Mouse (Mus musculus): ENCODE data around the gene Tfg. TPM values are rescaled to one million over a fixed set of nuclear protein-coding genes. Genes with fewer than 3 reads are reported as not detected.

Tfg gene
- polyA plus RNA-seq, 1 experiment from 2014 or later = 197 TPM

DNA sequence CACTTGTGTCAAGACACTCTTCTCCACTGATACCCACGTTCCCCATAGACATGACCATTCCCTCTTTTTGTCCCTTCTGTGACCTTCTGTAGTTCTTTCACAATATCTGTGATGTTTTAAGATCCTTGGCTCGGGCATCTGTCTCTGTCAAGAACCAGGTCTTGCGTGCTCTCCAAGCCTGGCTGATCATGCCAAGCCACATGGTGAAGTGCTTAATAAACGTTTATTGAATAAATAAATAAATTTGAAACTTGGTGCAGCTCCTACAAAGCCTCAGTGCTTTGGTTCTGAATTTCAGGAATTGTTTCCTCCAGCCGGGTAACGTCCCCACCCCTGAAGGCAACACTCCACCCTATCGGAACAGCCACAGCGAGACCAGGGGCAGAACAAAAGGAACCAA is 46.3 kb downstream of the Tfg start:
- ATAC-seq (replicated peaks; ENCODE audit: insufficient number of reproducible peaks, low FRiP score, low TSS enrichment, low read depth) = no peak
- no peaks in the 10 kb centered on the region for H3K27me3 ChIP-seq (ENCODE audit: control insufficient read depth, insufficient read depth, low read length)
- H3K4me1 ChIP-seq (ENCODE audit: control insufficient read depth, insufficient read depth, low read length) = no peaks in the 10 kb centered on the region
- no peak overlapping the region for H3K27ac ChIP-seq (replicated peaks; ENCODE audit: low read depth, low read length)
- WGBS = 78% methylated on average over 8 of the region's 8 CpGs
- no peak overlapping the region for H3K4me3 ChIP-seq (ENCODE audit: low read depth, low read length)
- DNase-seq (ENCODE audit: low spot score) = no peak
- H3K9me3 ChIP-seq (replicated peaks; ENCODE audit: control insufficient read depth, low read length) = no peaks in the 10 kb centered on the region
- H3K36me3 ChIP-seq (replicated peaks; ENCODE audit: control insufficient read depth, insufficient read depth, low read depth, low read length) = no peaks in the 10 kb centered on the region
- no peak overlapping the region for H3K4me2 ChIP-seq (ENCODE audit: low read depth, low read length)
- no peak overlapping the region for H3K9ac ChIP-seq (replicated peaks; ENCODE audit: low read length)

DNA sequence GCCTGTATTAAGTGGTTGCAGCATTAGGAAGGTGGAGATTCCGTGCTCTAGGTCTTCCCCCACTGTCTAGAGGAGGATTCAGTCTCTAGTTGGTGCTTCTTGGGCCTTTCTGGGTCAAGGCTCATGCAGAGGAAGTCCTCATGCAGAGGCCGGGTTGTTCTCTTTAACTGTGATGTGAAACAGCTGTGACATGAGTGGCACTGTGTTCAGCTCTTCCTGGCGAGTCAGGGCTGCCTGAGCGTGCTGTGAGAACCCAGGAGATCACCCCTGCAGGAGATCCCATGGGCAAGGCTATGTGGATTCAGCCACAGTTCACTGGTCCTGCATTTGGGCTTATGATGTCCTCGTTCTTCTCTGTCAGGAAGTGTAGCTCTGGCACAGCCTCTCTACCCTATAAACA is 47.7 kb downstream of the Tfg start:
- no peak overlapping the region for H3K27ac ChIP-seq (replicated peaks; ENCODE audit: low read depth, low read length)
- H3K27me3 ChIP-seq (ENCODE audit: control insufficient read depth, insufficient read depth, low read length) = no peaks in the 10 kb centered on the region
- 75% methylated on average over 5 of the region's 5 CpGs for WGBS
- H3K4me1 ChIP-seq (ENCODE audit: control insufficient read depth, insufficient read depth, low read length) = no peaks in the 10 kb centered on the region
- no peaks in the 10 kb centered on the region for H3K9me3 ChIP-seq (replicated peaks; ENCODE audit: control insufficient read depth, low read length)
- no peak overlapping the region for H3K4me2 ChIP-seq (ENCODE audit: low read depth, low read length)
- no peak overlapping the region for H3K9ac ChIP-seq (replicated peaks; ENCODE audit: low read length)
- DNase-seq (ENCODE audit: low spot score) = no peak
- H3K36me3 ChIP-seq (replicated peaks; ENCODE audit: control insufficient read depth, insufficient read depth, low read depth, low read length) = no peaks in the 10 kb centered on the region
- H3K4me3 ChIP-seq (ENCODE audit: low read depth, low read length) = no peak overlapping the region
- no peak for ATAC-seq (replicated peaks; ENCODE audit: insufficient number of reproducible peaks, low FRiP score, low TSS enrichment, low read depth)

DNA sequence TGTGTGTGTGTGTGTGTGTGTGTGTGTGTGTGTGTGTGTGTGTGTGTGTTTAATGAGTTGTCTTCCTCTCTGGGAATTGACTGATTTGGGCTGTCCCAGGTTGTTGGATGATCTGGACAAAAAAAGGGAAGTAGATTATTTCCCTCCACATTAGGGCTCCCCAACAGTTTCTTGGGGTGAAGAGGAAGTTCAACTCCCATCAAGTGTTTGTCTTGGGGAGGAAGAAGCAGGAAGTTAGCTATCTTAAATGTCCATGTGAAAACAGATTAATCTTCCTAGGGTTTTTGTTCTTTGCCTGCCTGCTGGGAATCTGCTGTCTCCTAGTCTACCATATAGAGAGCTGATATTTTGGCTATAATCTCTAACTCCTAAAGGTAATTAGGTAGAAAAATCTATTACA is 58.4 kb downstream of the Tfg start:
- Histone ChIP-seq H3K4me1 (ENCODE audit: control insufficient read depth, insufficient read depth, low read length) (no peaks in the 10 kb centered on the region), H3K27me3 (ENCODE audit: control insufficient read depth, insufficient read depth, low read length) (no peaks in the 10 kb centered on the region), H3K4me3 (ENCODE audit: low read depth, low read length) (no peak overlapping the region), H3K9ac (replicated peaks; ENCODE audit: low read length) (no peak overlapping the region), H3K27ac (replicated peaks; ENCODE audit: low read depth, low read length) (no peak overlapping the region), H3K36me3 (replicated peaks; ENCODE audit: control insufficient read depth, insufficient read depth, low read depth, low read length) (no peaks in the 10 kb centered on the region), H3K9me3 (replicated peaks; ENCODE audit: control insufficient read depth, low read length) (no peaks in the 10 kb centered on the region), H3K4me2 (ENCODE audit: low read depth, low read length) (no peak overlapping the region)
- DNase-seq (ENCODE audit: low spot score) (no peak), ATAC-seq (replicated peaks; ENCODE audit: insufficient number of reproducible peaks, low FRiP score, low TSS enrichment, low read depth) (no peak)

DNA sequence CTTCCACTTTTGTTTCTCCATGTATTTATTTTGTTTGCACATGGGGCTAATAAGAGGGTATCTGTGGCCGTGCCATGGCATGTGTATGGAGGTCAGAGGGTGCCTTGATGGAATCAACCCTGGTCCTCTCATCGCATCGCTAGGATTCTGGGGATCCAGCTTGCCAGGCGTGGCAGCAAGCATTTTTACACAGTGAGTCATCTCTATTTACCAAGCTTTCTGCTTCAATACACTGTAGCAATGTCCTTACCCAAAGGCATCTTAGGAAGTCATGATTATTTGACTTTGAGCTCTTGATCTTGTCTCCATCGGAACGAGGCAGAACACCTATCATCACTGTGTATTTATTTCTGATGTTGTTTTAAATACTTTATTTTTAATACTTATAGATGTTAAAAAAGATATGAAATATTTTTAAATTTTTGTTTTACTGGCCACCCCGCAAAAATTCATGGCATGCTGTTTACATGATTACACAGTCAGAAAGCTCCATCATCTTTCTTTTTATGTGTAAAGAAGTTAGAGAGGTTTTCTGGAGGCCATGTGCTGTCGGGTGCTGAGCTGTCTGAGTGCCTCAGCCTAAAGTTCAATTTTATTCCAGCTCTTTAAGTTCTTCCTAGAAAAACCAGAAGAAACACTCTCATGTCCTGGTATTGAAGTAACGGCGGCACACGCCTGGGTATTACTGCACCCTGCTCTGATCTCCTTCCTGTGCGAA is 61.9 kb downstream of the Tfg start:
- WGBS = 87% methylated on average over 12 of the region's 12 CpGs
- Histone ChIP-seq H3K9me3 (replicated peaks; ENCODE audit: control insufficient read depth, low read length) (no peaks in the 10 kb centered on the region), H3K27me3 (ENCODE audit: control insufficient read depth, insufficient read depth, low read length) (no peaks in the 10 kb centered on the region), H3K9ac (replicated peaks; ENCODE audit: low read length) (no peak overlapping the region), H3K4me1 (ENCODE audit: control insufficient read depth, insufficient read depth, low read length) (no peaks in the 10 kb centered on the region), H3K27ac (replicated peaks; ENCODE audit: low read depth, low read length) (no peak overlapping the region), H3K36me3 (replicated peaks; ENCODE audit: control insufficient read depth, insufficient read depth, low read depth, low read length) (no peaks in the 10 kb centered on the region), H3K4me2 (ENCODE audit: low read depth, low read length) (no peak overlapping the region), H3K4me3 (ENCODE audit: low read depth, low read length) (no peak overlapping the region)
- ATAC-seq (replicated peaks; ENCODE audit: insufficient number of reproducible peaks, low FRiP score, low TSS enrichment, low read depth) (no peak), DNase-seq (ENCODE audit: low spot score) (no peak)

DNA sequence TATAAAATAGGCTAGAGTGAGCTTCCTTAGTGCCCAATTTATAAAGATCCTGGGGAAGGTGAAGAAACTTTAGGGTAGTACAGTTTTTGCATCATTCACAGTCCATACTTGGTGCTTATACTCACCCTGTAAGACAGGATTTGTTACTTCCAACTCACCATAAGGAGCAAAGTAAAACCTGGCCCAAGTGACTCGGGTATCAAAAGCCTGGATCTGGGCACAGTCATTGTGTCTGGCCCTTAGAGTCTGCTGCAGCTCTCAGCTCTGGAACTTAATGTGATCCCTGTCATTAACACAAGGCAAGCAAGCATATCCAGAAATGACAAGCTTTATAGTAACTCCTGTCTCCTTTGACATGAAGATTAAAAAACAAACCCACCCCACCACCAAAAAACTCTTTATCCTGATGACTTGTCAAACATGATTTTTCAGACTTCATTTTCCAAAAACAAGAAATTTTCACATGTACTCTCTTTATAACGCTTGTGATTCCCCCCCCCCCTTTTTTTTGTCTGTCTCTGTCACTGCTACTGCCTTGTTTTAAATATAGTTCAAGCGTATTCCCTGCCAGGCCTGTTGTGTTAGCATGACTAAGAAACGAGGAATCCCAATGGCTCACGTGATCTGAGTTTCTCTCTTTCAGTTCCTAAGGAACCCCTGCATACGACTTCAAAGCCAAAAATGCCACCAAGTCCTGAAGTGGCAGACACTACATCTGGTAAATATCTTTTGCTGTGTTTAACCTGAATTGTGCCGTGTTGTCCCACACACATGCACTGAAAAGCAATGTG is 70.7 kb downstream of the Tfg start:
- H3K36me3 ChIP-seq (replicated peaks; ENCODE audit: control insufficient read depth, insufficient read depth, low read depth, low read length) = no peaks in the 10 kb centered on the region
- H3K9ac ChIP-seq (replicated peaks; ENCODE audit: low read length) = no peak overlapping the region
- no peaks in the 10 kb centered on the region for H3K27me3 ChIP-seq (ENCODE audit: control insufficient read depth, insufficient read depth, low read length)
- DNase-seq (ENCODE audit: low spot score) = no peak
- ATAC-seq (replicated peaks; ENCODE audit: insufficient number of reproducible peaks, low FRiP score, low TSS enrichment, low read depth) = no peak
- no peak overlapping the region for H3K27ac ChIP-seq (replicated peaks; ENCODE audit: low read depth, low read length)
- H3K4me3 ChIP-seq (ENCODE audit: low read depth, low read length) = no peak overlapping the region
- H3K4me1 ChIP-seq (ENCODE audit: control insufficient read depth, insufficient read depth, low read length) = no peaks in the 10 kb centered on the region
- no peaks in the 10 kb centered on the region for H3K9me3 ChIP-seq (replicated peaks; ENCODE audit: control insufficient read depth, low read length)
- no peak overlapping the region for H3K4me2 ChIP-seq (ENCODE audit: low read depth, low read length)
- 64% methylated on average over 7 of the region's 7 CpGs for WGBS

DNA sequence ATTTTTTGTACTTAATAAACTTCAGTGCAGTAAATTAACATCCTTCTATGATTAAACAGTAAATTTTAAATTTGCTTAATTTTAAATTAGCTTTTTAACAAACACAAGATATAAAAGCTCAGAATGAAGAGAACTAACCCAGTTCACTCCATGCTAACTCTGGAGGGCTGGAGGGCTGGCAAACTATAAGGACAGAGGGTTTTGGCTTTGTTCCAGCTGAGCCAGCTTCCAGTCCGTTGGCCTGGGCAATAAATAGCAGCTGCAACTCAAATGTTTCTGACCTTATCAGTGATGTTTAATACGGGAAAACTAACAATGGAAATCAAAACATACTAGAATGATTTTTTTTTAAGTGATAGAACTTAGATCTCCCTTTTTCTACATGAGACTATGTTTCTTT is 72.0 kb downstream of the Tfg start:
- H3K4me3 ChIP-seq (ENCODE audit: low read depth, low read length) = no peak overlapping the region

More for the DNA sequence above, 72.0 kb downstream of the Tfg start:
- ATAC-seq (replicated peaks; ENCODE audit: insufficient number of reproducible peaks, low FRiP score, low TSS enrichment, low read depth) = no peak
- H3K9me3 ChIP-seq (replicated peaks; ENCODE audit: control insufficient read depth, low read length) = no peaks in the 10 kb centered on the region
- 36% methylated on average over 2 of the region's 2 CpGs for WGBS
- H3K4me1 ChIP-seq (ENCODE audit: control insufficient read depth, insufficient read depth, low read length) = no peaks in the 10 kb centered on the region
- no peak overlapping the region for H3K27ac ChIP-seq (replicated peaks; ENCODE audit: low read depth, low read length)
- DNase-seq (ENCODE audit: low spot score) = peak; percentile 10
- H3K36me3 ChIP-seq (replicated peaks; ENCODE audit: control insufficient read depth, insufficient read depth, low read depth, low read length) = no peaks in the 10 kb centered on the region
- H3K27me3 ChIP-seq (ENCODE audit: control insufficient read depth, insufficient read depth, low read length) = no peaks in the 10 kb centered on the region
- H3K9ac ChIP-seq (replicated peaks; ENCODE audit: low read length) = no peak overlapping the region
- H3K4me2 ChIP-seq (ENCODE audit: low read depth, low read length) = no peak overlapping the region

Other genes with a start within 250 kb of the Tfg start
- gene Abi3bp, start 239.6 kb downstream of the Tfg start, polyA plus RNA-seq (2014; fragmentation: Nextera tagmentation; extraction: Ambion mirVana) = 0.54 and 0.79 TPM in 2 replicates
- gene Adgrg7, start 78.4 kb upstream of the Tfg start, polyA plus RNA-seq (2014; fragmentation: Nextera tagmentation; extraction: Ambion mirVana) = not detected in 2 replicates
- 15.2 and 15.9 TPM in 2 replicates for gene Tmem45a, start 168.7 kb upstream of the Tfg start, polyA plus RNA-seq (2014; fragmentation: Nextera tagmentation; extraction: Ambion mirVana)
- not detected in 2 replicates for gene Lnp1, start 210.6 kb upstream of the Tfg start, polyA plus RNA-seq (2014; fragmentation: Nextera tagmentation; extraction: Ambion mirVana)